Mouse (Mus musculus): ENCODE results near the gene Ccdc24.

GRCm38 (mm10) chr4:117829260-117830123 lies 42.9 kb downstream of the Ccdc24 start:
- TF ChIP-seq CHD2 (IDR thresholded peaks at IDR 0.05; ENCODE audit: low read depth, low read length): no peak
- peak; percentile 76 for TF ChIP-seq ZC3H11A (IDR thresholded peaks at IDR 0.05; ENCODE audit: borderline replicate concordance, low read depth, low read length)
- no peak for TF ChIP-seq MAFK (IDR thresholded peaks at IDR 0.05; ENCODE audit: insufficient read depth, low read depth, low read length)
- TF ChIP-seq HCFC1 (IDR thresholded peaks at IDR 0.05; ENCODE audit: borderline replicate concordance, insufficient read depth, low read length): no peak
- no peak for TF ChIP-seq ZNF384 (IDR thresholded peaks at IDR 0.05; ENCODE audit: low read depth, low read length)

All from ES-E14 (cell line).